Mouse (Mus musculus) layer of hippocampus, adult 11-12 months (tissue): ENCODE results near the gene Hnrnpr.

Source experiments
- DNase-seq: peaks from one replicate; pipeline ENCODE4 v3.0.0; 2022; ENCODE audit warnings: low spot score

Hnrnpr gene

GRCm38 (mm10) chr4:136310229-136311041, at the start of gene Hnrnpr:
Gene Hnrnpr (plus strand): TSS chr4:136310942.
- peak; percentile 99 for DNase-seq

GRCm38 (mm10) chr4:136261912-136262311, 48.8 kb upstream of the Hnrnpr start:
- DNase-seq, result no peak

- no peak for DNase-seq
These were observed 47.2 kb upstream of the Hnrnpr start for GRCm38 (mm10) chr4:136263555-136263954.

GRCm38 (mm10) chr4:136266716-136267343, 43.9 kb upstream of the Hnrnpr start:
- DNase-seq, result no peak

- DNase-seq, result no peak
These were observed 41.8 kb upstream of the Hnrnpr start for GRCm38 (mm10) chr4:136268912-136269311.

- DNase-seq, result no peak
These were observed 40.1 kb upstream of the Hnrnpr start for GRCm38 (mm10) chr4:136270648-136271047.

- no peak for DNase-seq
These were observed 29.6 kb upstream of the Hnrnpr start for GRCm38 (mm10) chr4:136281097-136281496.

- no peak for DNase-seq
These were observed 29.1 kb upstream of the Hnrnpr start for GRCm38 (mm10) chr4:136281611-136282010.

- no peak for DNase-seq
These were observed 27.9 kb upstream of the Hnrnpr start for GRCm38 (mm10) chr4:136282621-136283480.

- no peak for DNase-seq
These were observed 27.0 kb upstream of the Hnrnpr start for GRCm38 (mm10) chr4:136283783-136284182.

- DNase-seq, result peak; percentile 89
These were observed 26.3 kb upstream of the Hnrnpr start, which contains the start of gene Zfp46 for GRCm38 (mm10) chr4:136284455-136284854. Gene Zfp46 (plus strand): TSS chr4:136284683.

GRCm38 (mm10) chr4:136284891-136285290, 25.9 kb upstream of the Hnrnpr start:
- peak; percentile 29 for DNase-seq

GRCm38 (mm10) chr4:136285348-136285810, 25.4 kb upstream of the Hnrnpr start:
- DNase-seq, result peak; percentile 96

GRCm38 (mm10) chr4:136285811-136286371, 24.9 kb upstream of the Hnrnpr start:
- peak; percentile 97 for DNase-seq

- DNase-seq, result no peak
These were observed 20.6 kb upstream of the Hnrnpr start for GRCm38 (mm10) chr4:136289918-136290780.

- no peak for DNase-seq
These were observed 19.8 kb upstream of the Hnrnpr start for GRCm38 (mm10) chr4:136290781-136291595.

GRCm38 (mm10) chr4:136291692-136292091, 19.1 kb upstream of the Hnrnpr start:
- DNase-seq, result no peak

- DNase-seq, result no peak
These were observed 14.8 kb upstream of the Hnrnpr start for GRCm38 (mm10) chr4:136295941-136296340.

GRCm38 (mm10) chr4:136302462-136302861, 8.3 kb upstream of the Hnrnpr start:
- DNase-seq, result no peak

- DNase-seq, result no peak
These were observed 6.6 kb upstream of the Hnrnpr start for GRCm38 (mm10) chr4:136304181-136304580.
